Mouse (Mus musculus) erythroblast, embryonic 14.5 days (primary cell): ENCODE measurements around the gene Mn1. TPM values are rescaled to one million over a fixed set of nuclear protein-coding genes. Genes with fewer than 3 reads are reported as not detected.

Source experiments
- H3K27me3 ChIP-seq: 2 replicates; pipeline ENCODE4 v1.6.1; 2012; ENCODE audit warnings: inconsistent platforms; ENCODE audit not compliant: control insufficient read depth
- H3K36me3 ChIP-seq: 2 replicates; pipeline ENCODE4 v1.6.1; 2012; ENCODE audit warnings: mild to moderate bottlenecking, inconsistent platforms; ENCODE audit not compliant: control insufficient read depth
- H3K4me1 ChIP-seq: 2 replicates; pipeline ENCODE4 v1.6.1; 2012; ENCODE audit warnings: inconsistent platforms; ENCODE audit not compliant: control insufficient read depth
- H3K4me3 ChIP-seq: replicated peaks from 2 replicates; pipeline ENCODE3; 2012; ENCODE audit warnings: moderate library complexity, mild to moderate bottlenecking, inconsistent platforms
- H3K9me3 ChIP-seq: 2 replicates; pipeline ENCODE4 v1.6.1; 2012; ENCODE audit warnings: low read length, inconsistent platforms, mixed read lengths; ENCODE audit not compliant: control insufficient read depth
- GATA1 ChIP-seq: IDR thresholded peaks from 2 replicates; pipeline ENCODE4 v1.6.1; 2012; ENCODE audit warnings: low read length, inconsistent platforms, mixed read lengths
- TAL1 ChIP-seq: IDR thresholded peaks from 3 replicates; pipeline ENCODE4 v1.6.1; 2012; ENCODE audit warnings: low read length, inconsistent platforms, mixed read lengths
- polyA plus RNA-seq: library from polyadenylated mRNA; stranded (reverse); fragments of >175 nt; gene quantifications from 2 replicates; pipeline ENCODE4 v1.2.3, GENCODE M21; 2012

Mn1 gene
- 0.01 TPM in 1 of 2 replicates, not detected in the other for polyA plus RNA-seq

DNA sequence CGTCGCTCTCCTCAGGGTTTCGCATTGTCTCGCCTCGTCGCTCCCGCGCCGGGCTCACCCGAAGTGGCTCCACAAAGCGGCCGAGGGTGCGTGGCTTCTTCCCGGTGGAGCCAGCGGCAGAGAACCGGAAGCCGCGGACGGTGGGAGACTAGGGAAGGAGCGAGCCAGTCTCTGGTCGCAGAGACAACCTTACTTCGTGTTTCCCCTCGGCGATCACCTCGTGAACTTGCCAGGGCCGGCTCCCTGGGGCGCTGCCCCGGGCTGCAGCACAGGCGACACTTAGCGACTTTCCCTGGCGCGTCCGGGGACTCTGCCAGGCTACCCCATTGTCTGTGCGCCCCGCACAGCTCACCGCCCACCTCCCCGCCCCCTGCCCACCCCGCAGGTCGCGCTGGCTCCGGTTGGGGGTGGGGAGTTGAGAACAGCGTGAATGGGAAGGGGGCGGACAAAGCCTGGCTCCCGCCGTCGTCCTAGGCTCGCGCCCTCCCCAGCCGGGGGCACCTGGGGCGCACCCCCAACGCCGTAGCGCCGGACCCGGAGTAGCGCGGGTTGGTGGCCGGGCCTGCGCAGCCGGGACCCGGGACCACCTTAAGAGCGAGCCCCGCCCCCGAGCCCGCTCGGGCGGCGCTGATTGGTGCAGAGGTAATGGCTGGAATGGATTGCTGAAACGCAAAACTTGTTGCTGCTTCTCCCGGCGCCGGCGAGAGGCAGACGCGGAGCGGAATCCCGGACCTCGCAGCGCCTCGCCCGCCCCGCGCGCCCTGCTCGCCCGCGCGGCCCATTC lies at the start of gene Mn1:
Gene Mn1, plus strand, starts transcription at position 772 of the 784 bp plus-strand sequence.
- no peaks in the 10 kb centered on the region; the same call in 1 of the 2 replicates for H3K36me3 ChIP-seq

DNA sequence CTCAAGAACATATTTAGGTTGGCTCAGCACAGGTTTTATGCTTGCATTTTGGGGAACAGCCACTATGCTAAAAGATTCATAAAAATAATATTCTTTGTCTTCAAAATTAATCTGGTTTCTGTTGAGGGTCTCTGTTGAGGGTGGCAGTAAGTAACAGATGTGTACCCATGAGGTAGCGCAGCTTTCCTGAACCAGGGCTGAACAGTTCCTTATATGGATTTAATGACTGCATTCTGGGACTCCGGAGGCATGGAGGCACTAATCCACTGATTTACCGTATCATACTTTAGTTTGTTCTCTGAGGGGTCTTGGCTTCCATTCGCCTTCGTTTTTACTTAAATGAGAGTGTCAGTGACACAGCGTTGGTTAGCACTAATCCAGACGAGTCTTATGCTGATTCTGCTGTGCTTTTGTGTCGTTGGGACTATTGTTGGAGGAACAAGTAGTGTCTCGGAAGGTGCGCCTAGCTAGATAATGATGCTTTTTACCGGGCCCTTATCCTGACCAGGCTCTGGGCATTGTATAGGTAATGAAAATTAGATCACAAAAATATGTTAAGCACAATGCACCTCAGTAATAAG lies 49.1 kb upstream of the Mn1 start:
- Histone ChIP-seq H3K4me3 (no peak overlapping the region), H3K36me3 (peaks cover 89% of the 10 kb centered on the region), H3K4me1 (peaks cover 9% of the 10 kb centered on the region), H3K27me3 (no peaks in the 10 kb centered on the region), H3K9me3 (no peaks in the 10 kb centered on the region)
- no peak for TF ChIP-seq TAL1
- TF ChIP-seq GATA1, result no peak

More for the DNA sequence above, at the start of gene Mn1:
- Histone ChIP-seq H3K4me3 (peak within 1 kb of the TSS; percentile 45), H3K4me1 (no peaks in the 10 kb centered on the region), H3K9me3 (no peaks in the 10 kb centered on the region; the same call in 1 of the 2 replicates), H3K27me3 (peaks cover 93% of the 10 kb centered on the region)
- TF ChIP-seq TAL1 (no peak), GATA1 (no peak)

DNA sequence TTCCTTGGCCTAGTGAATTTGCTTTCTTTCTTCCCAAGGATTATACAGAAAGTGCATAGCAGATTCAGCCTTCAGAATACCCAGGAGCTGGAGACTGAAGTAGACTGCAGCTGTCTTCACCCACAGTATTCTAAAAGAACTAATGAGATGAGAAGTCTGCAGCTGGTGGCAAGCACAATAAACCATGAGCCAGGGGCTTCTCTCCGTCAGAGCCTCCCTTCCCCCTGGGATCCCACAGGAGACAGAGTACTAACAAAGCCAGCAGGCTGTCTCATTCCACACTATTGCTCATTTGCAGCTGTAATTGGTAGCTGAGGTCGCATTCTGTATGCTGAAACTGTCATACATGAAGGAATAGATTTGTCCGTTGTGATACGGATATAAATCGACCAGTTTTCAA lies 48.6 kb upstream of the Mn1 start:
- Histone ChIP-seq H3K9me3 (no peaks in the 10 kb centered on the region), H3K4me3 (no peak overlapping the region), H3K27me3 (no peaks in the 10 kb centered on the region), H3K36me3 (peaks cover 89% of the 10 kb centered on the region), H3K4me1 (peaks cover 9% of the 10 kb centered on the region)
- TF ChIP-seq TAL1 (no peak), GATA1 (no peak)

DNA sequence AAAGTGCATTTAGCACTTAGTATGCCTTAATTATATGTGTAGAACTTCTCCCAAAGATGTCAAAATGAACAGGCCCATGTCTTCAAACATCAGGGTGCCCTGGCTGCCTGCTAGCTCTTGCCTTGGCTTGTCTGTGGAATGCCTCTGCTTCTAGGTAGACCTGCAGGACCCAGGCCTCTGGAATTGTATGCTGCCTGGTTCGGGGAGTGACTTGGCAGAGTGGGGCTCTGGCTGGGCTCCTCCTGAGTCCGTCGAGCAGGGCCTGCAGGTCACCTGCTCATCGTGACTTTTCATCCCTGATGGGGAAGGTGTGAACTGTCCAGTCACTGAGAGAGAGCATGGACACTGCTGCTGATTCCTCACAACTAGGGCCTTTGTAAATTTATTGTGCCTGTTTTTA lies 41.5 kb upstream of the Mn1 start:
- TF ChIP-seq GATA1, result no peak
- no peaks in the 10 kb centered on the region for H3K27me3 ChIP-seq
- H3K4me3 ChIP-seq, result no peak overlapping the region
- H3K36me3 ChIP-seq, result peaks cover 97% of the 10 kb centered on the region
- no peaks in the 10 kb centered on the region for H3K9me3 ChIP-seq
- H3K4me1 ChIP-seq, result peaks cover 7% of the 10 kb centered on the region

DNA sequence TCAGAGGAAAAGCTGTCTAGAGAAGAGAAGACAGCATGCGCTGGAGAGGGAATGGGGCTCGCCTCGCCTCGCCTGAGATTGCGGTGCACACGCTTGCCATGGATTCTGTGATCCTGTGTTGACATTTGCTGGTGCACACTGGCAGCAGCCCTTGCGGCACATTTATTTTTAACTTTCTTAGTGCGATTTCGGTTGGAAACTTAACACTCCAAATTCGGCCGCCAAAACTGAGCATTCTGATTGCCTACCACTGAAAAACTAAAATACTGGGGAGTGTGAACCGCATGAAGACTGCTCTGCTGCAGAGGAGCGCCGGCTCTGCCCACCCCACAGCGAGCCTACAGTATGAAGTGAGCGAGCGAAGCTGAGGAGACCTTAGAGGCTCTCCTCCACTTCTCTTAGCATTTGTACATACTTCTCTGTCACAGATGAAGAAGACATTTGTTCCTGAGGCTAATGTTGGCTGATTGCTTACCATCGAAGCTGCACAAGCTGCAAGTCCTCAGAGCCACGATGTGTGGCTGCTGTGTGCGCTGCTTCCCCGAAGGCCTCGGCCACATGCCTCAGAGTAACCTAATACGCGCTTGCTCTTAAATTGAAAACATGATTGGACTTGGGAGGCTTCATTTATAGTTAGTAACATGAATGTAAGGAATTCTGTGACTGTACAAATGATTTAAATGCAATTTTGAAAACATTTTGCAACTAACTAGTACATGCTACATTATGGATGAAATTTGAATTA lies 40.7 kb upstream of the Mn1 start:
- no peak for TF ChIP-seq GATA1
- TF ChIP-seq TAL1, result no peak
- H3K9me3 ChIP-seq, result no peaks in the 10 kb centered on the region
- H3K36me3 ChIP-seq, result peaks cover 97% of the 10 kb centered on the region

DNA sequence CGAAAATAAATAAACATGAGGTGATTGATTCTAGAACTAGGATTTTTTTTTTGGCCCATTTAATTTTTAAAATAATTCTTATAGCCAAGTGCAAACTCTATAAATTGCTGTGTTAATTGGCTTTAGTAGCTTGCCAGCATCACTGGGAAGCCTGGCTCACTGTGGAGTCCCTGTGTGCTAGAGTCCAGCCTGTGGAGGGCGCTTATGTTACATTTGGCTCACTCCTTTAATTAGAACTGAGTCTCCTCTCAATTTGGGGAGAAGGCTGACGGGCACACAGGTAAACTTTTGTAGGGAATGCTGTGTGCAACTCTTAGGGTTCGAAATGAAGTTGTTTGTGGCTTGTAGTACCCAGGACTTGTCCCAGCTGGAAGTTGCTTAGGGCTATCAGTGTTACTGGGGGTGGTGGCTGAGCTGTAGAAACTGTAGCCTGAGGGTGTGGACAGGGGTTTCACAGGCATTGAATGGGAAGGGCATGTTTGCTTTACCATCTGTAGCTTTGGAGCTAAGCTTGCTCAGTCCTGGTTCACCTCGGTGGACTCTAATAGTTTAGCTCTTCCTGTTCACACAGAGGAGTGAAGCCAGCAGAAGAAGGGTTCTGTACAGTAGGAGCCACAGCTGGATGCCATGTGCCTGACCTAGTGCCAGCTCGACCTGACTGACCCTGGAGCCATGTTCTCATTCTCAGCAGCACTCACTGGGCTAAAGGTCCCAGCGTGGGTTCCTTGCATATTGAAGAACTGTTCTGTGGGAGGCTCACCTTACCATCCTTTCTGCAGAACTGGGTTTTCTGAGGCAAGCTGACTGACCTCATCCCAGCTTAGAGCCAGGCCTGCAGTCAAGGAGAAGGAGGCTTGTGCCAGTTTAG lies 38.8 kb upstream of the Mn1 start:
- no peak overlapping the region for H3K4me3 ChIP-seq
- TF ChIP-seq GATA1, result no peak
- no peak for TF ChIP-seq TAL1
- no peaks in the 10 kb centered on the region for H3K27me3 ChIP-seq
- H3K36me3 ChIP-seq, result peaks cover 92% of the 10 kb centered on the region
- no peaks in the 10 kb centered on the region for H3K4me1 ChIP-seq
- no peaks in the 10 kb centered on the region for H3K9me3 ChIP-seq

More for the DNA sequence above, 40.7 kb upstream of the Mn1 start:
- Histone ChIP-seq H3K4me1 (no peaks in the 10 kb centered on the region; the same call in 1 of the 2 replicates), H3K27me3 (no peaks in the 10 kb centered on the region), H3K4me3 (no peak overlapping the region)

DNA sequence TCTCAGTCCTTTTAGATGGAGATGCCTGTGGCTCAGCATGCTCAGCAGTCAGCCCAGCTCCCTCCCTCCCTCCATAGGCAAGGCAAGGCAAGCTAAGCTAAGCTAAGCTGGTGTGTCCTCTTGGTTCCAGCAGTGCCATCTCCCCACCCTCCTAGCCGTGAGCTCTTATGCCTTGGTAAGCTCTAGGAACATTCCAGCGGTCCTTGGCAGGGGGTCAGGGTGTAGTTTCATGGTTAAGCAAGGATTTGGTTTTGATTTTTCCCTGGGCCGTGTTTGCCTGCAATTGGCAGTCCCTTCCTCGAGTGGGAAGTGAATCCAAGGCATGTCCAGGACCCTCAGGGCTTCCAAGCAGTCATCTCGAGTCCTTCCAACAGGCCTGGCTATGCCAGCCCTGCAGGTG lies 33.8 kb upstream of the Mn1 start:
- H3K4me3 ChIP-seq, result no peak overlapping the region
- H3K9me3 ChIP-seq, result no peaks in the 10 kb centered on the region
- TF ChIP-seq GATA1 (no peak), TAL1 (no peak)
- no peaks in the 10 kb centered on the region for H3K27me3 ChIP-seq
- peaks cover 93% of the 10 kb centered on the region for H3K36me3 ChIP-seq
- H3K4me1 ChIP-seq, result no peaks in the 10 kb centered on the region

DNA sequence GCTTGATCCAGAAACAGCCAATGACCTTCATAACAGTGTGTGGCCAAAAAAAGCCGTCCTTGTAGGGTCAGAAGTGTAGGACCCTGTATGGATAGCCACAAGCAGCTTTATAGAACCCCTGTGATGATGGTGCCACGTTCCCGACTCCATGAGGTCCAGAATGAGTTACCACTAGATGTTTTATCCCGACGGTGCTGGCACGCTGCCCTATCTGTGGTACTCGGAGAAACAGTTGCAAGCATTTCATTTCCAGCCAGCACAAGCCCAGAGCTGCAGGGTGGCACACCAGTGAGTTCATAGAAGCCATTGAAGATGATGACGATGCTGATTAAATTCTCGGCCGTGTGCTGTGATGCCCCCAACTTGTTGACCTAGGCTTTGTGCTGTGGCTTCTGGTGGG lies 26.3 kb upstream of the Mn1 start:
- Histone ChIP-seq H3K9me3 (no peaks in the 10 kb centered on the region), H3K4me3 (no peak overlapping the region), H3K4me1 (no peaks in the 10 kb centered on the region), H3K27me3 (no peaks in the 10 kb centered on the region), H3K36me3 (peaks cover 34% of the 10 kb centered on the region)
- TF ChIP-seq GATA1, result no peak
- TF ChIP-seq TAL1, result no peak

DNA sequence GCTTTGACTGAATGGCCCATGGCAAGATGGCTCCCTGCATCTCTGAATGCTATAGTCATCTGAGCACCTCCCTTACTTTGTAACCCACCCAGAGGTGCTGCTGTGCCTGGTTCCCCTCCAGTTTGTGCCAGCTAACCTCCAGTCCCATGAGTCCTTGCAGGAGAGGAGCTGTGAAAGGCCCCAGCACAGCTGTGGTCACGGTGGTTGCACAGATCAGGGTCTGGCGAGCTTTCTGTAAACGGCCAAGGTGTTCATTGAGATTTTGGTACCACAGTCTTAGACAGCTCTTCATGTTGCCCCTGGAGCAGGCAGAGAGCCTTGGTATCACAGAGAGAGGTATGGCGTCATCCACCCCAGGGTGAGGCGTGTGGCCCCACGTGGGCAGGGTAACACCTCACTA lies 25.7 kb upstream of the Mn1 start:
- Histone ChIP-seq H3K4me1 (no peaks in the 10 kb centered on the region), H3K36me3 (peaks cover 29% of the 10 kb centered on the region), H3K4me3 (no peak overlapping the region), H3K27me3 (no peaks in the 10 kb centered on the region), H3K9me3 (no peaks in the 10 kb centered on the region)
- TF ChIP-seq TAL1 (no peak), GATA1 (no peak)
